Mouse (Mus musculus) ES-Bruce4 (cell line): ENCODE data around the gene Twf1.

Experiments
- EP300 ChIP-seq: IDR thresholded peaks from 2 replicates; pipeline ENCODE4 v1.6.1; 2011; ENCODE audit warnings: low read depth, low read length; ENCODE audit not compliant: insufficient read depth
- POLR2A ChIP-seq: IDR thresholded peaks from one replicate; pipeline ENCODE4 v1.8.1; 2011; ENCODE audit warnings: low read length; ENCODE audit not compliant: insufficient read depth

DNA sequence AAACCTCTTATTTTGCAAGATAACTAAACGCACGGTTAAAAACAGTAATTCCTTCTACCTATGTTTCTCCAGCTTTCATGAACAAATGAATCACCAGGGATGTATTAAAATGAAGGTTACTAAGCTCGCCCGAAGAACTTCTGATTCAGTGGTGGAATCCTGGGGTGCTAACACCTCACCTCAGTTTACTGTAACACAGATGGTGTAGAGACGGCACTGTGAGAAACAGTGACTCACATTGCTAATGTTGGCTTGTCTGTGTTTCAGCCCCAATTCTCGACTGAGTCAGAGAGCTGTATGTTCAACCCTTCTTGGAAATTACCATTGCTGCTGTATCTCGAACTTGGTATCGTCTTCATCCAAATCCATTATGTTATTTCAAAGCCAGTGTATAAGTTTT is 18.1 kb upstream of the Twf1 start:
- TF ChIP-seq POLR2A (no peak), EP300 (no peak)
